Mouse (Mus musculus) cerebral cortex, adult 2 months (tissue): ENCODE results near the gene Gm9789.

Experiments
- WGBS: fragments of 180-500 bp; shearing (Covaris S2); methylation state at CpG from one replicate; pipeline ENCODE4 v1.1.7; 2018; 5-methylcytosine and 5-hydroxymethylcytosine counted together

The Gm9789 gene

DNA sequence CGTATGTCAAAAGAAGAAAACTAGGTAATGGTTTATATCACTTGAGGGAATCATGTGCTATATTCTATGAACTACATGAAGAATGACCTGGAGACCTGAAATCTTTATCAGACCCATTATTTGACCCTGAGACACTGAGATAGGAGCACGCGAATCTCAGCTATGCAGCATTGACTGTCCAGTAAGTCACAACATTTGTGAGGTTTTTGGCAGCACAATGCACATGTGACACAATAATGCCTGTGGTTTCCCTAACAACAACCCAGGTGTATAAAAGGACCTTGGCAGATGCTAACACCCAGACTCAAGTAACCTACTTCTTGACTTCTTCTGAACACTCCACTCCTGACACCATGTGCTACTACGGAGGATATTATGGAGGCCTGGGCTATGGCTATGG, at the start of gene Gm9789:
Gene Gm9789, plus strand, starts transcription at position 301 of the 400 bp plus-strand sequence.
- 92% methylated on average over 4 of the region's 4 CpGs for WGBS

DNA sequence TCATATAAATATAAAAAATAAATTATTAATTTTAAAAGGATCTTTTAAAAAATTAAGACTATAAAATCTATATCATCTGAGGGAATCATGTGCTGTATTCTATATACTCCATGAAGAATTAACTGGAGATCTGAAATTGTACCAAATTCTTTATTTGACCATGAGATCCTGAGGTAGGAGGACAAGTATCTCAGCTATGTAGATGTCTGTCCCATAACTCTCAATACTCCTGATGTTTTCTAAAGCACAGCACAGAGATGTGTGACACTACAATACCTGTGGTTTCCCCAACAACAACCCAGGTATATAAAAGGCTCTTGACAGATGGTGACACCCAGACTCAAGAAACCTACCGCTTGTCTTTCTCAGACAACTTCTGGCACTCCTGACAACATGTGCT, 17.2 kb upstream of the Gm9789 start, which contains the start of gene Gm6358:
Gene Gm6358, plus strand, starts transcription at position 301 of the 400 bp plus-strand sequence.
- WGBS = 94% methylated on average over 1 of the region's 1 CpGs

GRCm38 (mm10) chr16:89150786-89151185, 7.0 kb upstream of the Gm9789 start, which contains the start of gene Gm10061:
Gm10061 (plus strand) TSS chr16:89151086.
- WGBS = 96% methylated on average over 1 of the region's 1 CpGs

GRCm38 (mm10) chr16:89169190-89169589, 11.4 kb downstream of the Gm9789 start, which contains the start of gene Gm7735:
Gm7735 (plus strand) TSS chr16:89169490.

GRCm38 (mm10) chr16:89174435-89174834, 16.7 kb downstream of the Gm9789 start, which contains the start of gene 1110057P08Rik:
1110057P08Rik (plus strand) TSS chr16:89174735.
- WGBS = 79% methylated on average over 2 of the region's 2 CpGs

GRCm38 (mm10) chr16:89188621-89189020, 30.9 kb downstream of the Gm9789 start:
- WGBS = 86% methylated on average over 4 of the region's 4 CpGs

DNA sequence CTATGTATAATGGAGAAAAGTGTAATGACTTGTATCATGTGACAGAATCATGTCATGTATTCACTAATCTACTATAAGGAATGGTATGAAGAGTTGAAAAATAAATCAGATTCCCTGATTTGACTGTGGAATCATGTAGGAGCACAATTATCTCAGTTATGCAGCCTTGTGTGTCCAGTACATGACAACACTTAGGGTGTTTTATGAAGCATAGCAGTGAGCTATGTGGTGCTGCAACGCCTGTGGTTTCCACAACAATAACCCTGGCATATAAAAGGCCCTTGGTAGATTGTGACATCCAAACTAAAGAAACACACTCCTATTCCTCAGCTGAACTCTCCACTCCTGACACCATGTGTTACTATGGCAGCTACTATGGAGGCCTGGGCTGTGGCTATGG, 47.8 kb downstream of the Gm9789 start, which contains the start of gene Krtap20-2:
Gene Krtap20-2, plus strand, starts transcription at position 301 of the 400 bp plus-strand sequence.
- 79% methylated on average over 1 of the region's 1 CpGs for WGBS
